Mouse (Mus musculus) stomach, postnatal 0 days (tissue): Measurements from ENCODE around the gene Cluh.

Experiments
- CTCF ChIP-seq: IDR thresholded peaks from 2 replicates; pipeline ENCODE4 v1.5.1; 2016; ENCODE audit warnings: antibody characterized with exemption, low read depth, mild to moderate bottlenecking, moderate library complexity
- EP300 ChIP-seq: optimal IDR thresholded peaks from 2 replicates; pipeline ENCODE3; 2016; ENCODE audit warnings: antibody characterized with exemption

DNA sequence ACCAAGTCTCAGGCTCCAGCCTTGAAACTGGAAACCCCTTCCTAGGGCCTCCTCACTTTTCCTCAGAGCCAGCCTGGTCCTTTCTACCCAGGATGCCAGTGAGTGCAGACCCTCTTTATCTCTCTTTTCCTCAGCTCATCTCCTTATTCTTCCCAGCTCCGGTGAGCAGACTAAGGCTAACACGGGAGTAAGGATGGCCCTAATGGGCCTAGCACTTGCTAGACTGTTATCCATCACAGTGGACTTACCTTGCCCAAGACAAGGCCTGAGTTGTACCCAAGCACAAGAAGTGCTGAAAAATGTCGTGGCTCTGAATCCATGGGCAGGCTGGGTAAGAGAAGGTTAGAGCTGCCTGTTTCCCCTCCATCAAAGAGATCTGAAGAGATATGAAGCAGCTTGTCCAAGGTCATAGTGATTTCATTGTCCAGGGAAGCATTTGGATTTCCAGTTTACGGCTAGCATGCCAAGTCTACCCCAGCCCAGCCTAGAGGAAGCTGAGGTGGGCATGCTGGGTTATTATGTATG lies 1.3 kb downstream of the Cluh start:
- TF ChIP-seq CTCF, result no peak
- TF ChIP-seq EP300, result no peak
